Mouse (Mus musculus): Measurements from ENCODE around the gene Slc35g1. TPM values are rescaled to one million over a fixed set of nuclear protein-coding genes. Genes with fewer than 3 reads are reported as not detected.

Gene Slc35g1
- total RNA-seq, 2 experiments from 2014 or later: 1.4 to 1.6 TPM

Other genes with a start within 250 kb of the Slc35g1 start
- gene Fra10ac1, start 171.8 kb upstream of the Slc35g1 start, total RNA-seq (2021): 10 to 100 TPM; 11.4 to 12.1 TPM
- gene Lgi1, start 131.4 kb upstream of the Slc35g1 start, total RNA-seq (2021): 1 to 10 TPM in 1 of 2 experiments, under 1 TPM in 1; 0.78 to 4.0 TPM
- 1 to 10 TPM; 6.1 to 6.7 TPM for gene Plce1, start 85.1 kb downstream of the Slc35g1 start, total RNA-seq (2021)